Mouse (Mus musculus) MEL (cell line): ENCODE results near the gene Ap3m1.

Experiments
- UBTF ChIP-seq: IDR thresholded peaks from 2 replicates; pipeline ENCODE4 v1.6.1; 2012; ENCODE audit warnings: low read depth, mild to moderate bottlenecking, inconsistent platforms, low read length, improper control_type of control experiment, moderate library complexity, borderline replicate concordance; ENCODE audit not compliant: insufficient read depth
- USF2 ChIP-seq, 2 experiments: IDR thresholded peaks; 2 replicates each; pipeline ENCODE4 v1.6.1; 2011 to 2012; ENCODE audit warnings: improper control_type of control experiment in 2 of 2, low read length in 2 of 2, borderline replicate concordance in 1 of 2, inconsistent platforms in 1 of 2, low read depth in 1 of 2, mild to moderate bottlenecking in 1 of 2; ENCODE audit not compliant: insufficient read depth in 1 of 2

DNA sequence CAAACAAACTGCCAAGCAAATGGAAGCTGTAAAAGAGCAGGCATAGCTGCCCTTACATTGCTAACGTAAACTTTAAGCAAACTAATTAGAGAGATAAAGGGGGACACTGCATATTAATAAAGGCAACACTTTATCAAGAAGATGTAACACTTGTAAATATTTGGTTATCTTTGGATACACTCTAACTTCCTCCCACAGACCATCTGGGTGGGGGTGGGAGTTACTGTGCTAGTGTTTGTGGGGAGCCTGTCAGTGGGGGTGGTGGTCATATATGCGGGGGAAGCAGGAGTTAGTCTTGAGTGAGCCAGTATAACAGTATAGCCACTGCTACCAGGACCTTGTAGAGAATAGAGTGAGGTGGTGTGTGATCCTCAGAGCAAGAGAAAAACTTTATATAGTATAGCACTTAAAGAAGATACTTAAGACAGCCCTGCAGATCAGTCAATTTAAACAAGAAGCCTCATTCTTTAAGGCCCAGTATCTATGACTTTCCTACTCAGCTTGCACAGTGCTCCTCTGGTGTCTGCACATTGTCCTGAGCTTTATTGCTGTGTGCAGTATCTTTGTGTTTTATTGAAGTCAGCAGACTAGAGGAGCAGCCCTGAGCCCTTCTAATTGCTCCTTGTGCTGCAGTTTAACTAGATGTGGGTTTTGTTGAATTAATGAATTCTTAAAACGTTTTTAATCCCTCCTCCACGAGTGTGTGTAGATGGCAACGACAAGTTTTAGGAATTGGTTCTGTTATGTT is 10.6 kb upstream of the Ap3m1 start:
- TF ChIP-seq USF2 (IDR thresholded peaks at IDR 0.05; ENCODE audit: borderline replicate concordance in 1 of 2, insufficient read depth in 1 of 2, low read depth in 1 of 2, low read length in 2 of 2) (no peak), UBTF (no peak)
